Mouse (Mus musculus) hindbrain, embryonic 13.5 days (tissue): Measurements from ENCODE around the gene Msmb. TPM values are rescaled to one million over a fixed set of nuclear protein-coding genes. Genes with fewer than 3 reads are reported as not detected.
"Not testable (repeated sequence)": the region's sequence is repeated elsewhere in the genome, so short reads cannot be mapped to it uniquely, and the experiment has no call there.

ENCODE experiments used
- ATAC-seq: fragments of 200-750 bp; cut with Nextera tagmentation; 2 replicates; pipeline ENCODE4 v1.8.0; 2017; ENCODE audit warnings: moderate TSS enrichment; ENCODE audit not compliant: low FRiP score
- H3K27ac ChIP-seq: fragments of 300-500 bp; sonication (generic); 2 replicates; pipeline ENCODE4 v1.5.1; 2015; ENCODE audit warnings: inconsistent platforms, mild to moderate bottlenecking, moderate library complexity
- H3K27me3 ChIP-seq: fragments of 300-500 bp; sonication (generic); 2 replicates; pipeline ENCODE4 v1.6.1; 2015; ENCODE audit warnings: mild to moderate bottlenecking, inconsistent platforms
- H3K36me3 ChIP-seq: fragments of 300-500 bp; sonication (generic); 2 replicates; pipeline ENCODE4 v1.6.1; 2015; ENCODE audit warnings: mild to moderate bottlenecking, inconsistent platforms
- H3K4me1 ChIP-seq: fragments of 300-500 bp; sonication (generic); replicated peaks from 2 replicates; pipeline ENCODE4 v1.6.1; 2015; ENCODE audit warnings: inconsistent platforms
- H3K4me2 ChIP-seq: fragments of 300-500 bp; sonication (generic); 2 replicates; pipeline ENCODE4 v1.6.1; 2015; ENCODE audit warnings: inconsistent platforms, mild to moderate bottlenecking, moderate library complexity
- H3K4me3 ChIP-seq: fragments of 300-500 bp; sonication (generic); 2 replicates; pipeline ENCODE4 v1.5.1; 2015; ENCODE audit warnings: mild to moderate bottlenecking, inconsistent platforms
- H3K9ac ChIP-seq: fragments of 300-500 bp; sonication (generic); 2 replicates; pipeline ENCODE4 v1.6.1; 2015; ENCODE audit warnings: mild to moderate bottlenecking, inconsistent platforms
- H3K9me3 ChIP-seq: fragments of 300-500 bp; sonication (generic); 2 replicates; pipeline ENCODE4 v1.6.1; 2016; ENCODE audit warnings: inconsistent platforms
- WGBS: fragments of 180-500 bp; shearing (Covaris S2); methylation state at CpG from one replicate; pipeline ENCODE4 v1.1.7; 2015; 5-methylcytosine and 5-hydroxymethylcytosine counted together
- polyA plus RNA-seq: library from polyadenylated mRNA; unstranded; fragments of >200 nt; fragmentation: Nextera tagmentation; extraction: Ambion mirVana; gene quantifications from 2 replicates; pipeline ENCODE4 v1.2.1, GENCODE M21; 2015

Msmb gene
- not detected in 2 replicates for polyA plus RNA-seq

GRCm38 (mm10) chr14:32141723-32142122, at the start of gene Msmb:
Gene Msmb, plus strand, starts transcription at chr14:32142023.
- no peak within 1 kb of the TSS for H3K27ac ChIP-seq
- H3K9ac ChIP-seq = no peak within 1 kb of the TSS
- no peak within 1 kb of the TSS for H3K4me2 ChIP-seq
- H3K36me3 ChIP-seq = no peaks in the 10 kb centered on the region
- WGBS = 86% methylated on average over 5 of the region's 5 CpGs
- 0 out of 2 replicates have a peak, but pooled peaks cover 2% of the 10 kb centered on the region for H3K9me3 ChIP-seq
- ATAC-seq = no peak
- H3K4me1 ChIP-seq = no peaks in the 10 kb centered on the region
- H3K4me3 ChIP-seq = no peak within 1 kb of the TSS
- H3K27me3 ChIP-seq = 0 out of 2 replicates have a peak, but pooled peaks cover 4% of the 10 kb centered on the region

- ATAC-seq = no peak
- WGBS = 83% methylated on average over 1 of the region's 1 CpGs
- H3K27me3 ChIP-seq = no peaks in the 10 kb centered on the region
These were observed 48.8 kb upstream of the Msmb start for GRCm38 (mm10) chr14:32093018-32093417.

DNA sequence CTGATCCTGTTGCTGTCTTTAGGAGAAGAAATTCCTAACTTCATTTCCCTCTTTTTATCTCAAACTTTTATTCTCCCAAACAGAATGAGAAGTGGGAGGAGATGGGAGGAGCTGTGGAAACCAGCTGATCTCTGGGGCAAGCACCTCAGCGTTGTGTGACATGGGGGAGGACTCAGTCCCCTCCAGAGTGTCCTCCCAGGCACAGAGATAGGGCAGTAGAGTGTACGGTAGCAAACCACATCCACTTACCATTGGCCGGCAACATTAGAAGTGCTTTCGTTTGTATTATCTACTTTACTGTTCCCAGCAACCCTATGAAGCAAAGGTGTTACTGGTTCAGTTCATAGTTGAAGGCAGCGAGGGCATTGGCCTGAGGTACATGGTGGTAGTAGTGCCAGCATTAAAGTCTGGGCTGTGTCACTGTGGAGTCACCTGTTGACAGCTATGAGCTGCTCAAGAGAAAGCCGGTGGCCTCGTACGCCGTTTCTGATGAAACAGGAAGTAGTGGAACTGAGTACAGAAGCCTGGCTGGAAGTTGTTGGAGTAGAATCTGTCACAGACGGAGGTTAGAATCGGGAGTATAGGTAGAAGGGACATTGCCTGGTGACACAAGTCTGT, 48.2 kb upstream of the Msmb start:
- Histone ChIP-seq H3K4me3 (no peak overlapping the region), H3K4me2 (no peak overlapping the region), H3K27ac (no peak overlapping the region), H3K4me1 (no peaks in the 10 kb centered on the region), H3K36me3 (peaks cover 57% of the 10 kb centered on the region), H3K27me3 (no peaks in the 10 kb centered on the region), H3K9ac (no peak overlapping the region), H3K9me3 (no peaks in the 10 kb centered on the region)
- whole genome bisulfite sequencing = 95% methylated on average over 11 of the region's 11 CpGs
- ATAC-seq = no peak

More at GRCm38 (mm10) chr14:32093018-32093417, 48.8 kb upstream of the Msmb start:
- Histone ChIP-seq H3K9me3 (no peaks in the 10 kb centered on the region), H3K9ac (no peak overlapping the region), H3K4me2 (no peak overlapping the region), H3K4me3 (no peak overlapping the region), H3K36me3 (peaks cover 51% of the 10 kb centered on the region), H3K4me1 (no peaks in the 10 kb centered on the region), H3K27ac (no peak overlapping the region)

DNA sequence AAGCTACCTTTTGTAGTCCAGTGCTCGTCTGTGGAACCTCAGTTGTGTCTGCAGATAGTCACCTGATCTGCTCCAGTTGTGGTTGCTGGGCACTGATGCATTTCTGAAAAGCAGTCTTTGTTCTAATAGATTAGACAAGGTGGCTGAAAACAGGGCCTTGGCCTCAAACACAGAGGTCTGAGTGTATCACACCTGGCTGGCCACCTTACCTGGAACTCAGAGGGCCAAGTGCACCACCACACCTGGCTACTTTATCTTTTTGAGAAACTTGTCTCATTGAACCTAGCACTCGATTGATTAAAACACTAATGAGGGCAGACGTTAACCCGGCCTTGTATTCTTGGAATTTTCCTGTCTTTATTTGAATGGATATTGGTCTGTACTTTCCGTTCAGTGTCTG, 46.2 kb upstream of the Msmb start:
- H3K36me3 ChIP-seq = peaks cover 78% of the 10 kb centered on the region
- H3K4me3 ChIP-seq = no peak overlapping the region
- no peaks in the 10 kb centered on the region for H3K4me1 ChIP-seq
- H3K9me3 ChIP-seq = no peaks in the 10 kb centered on the region
- no peak overlapping the region for H3K4me2 ChIP-seq
- ATAC-seq = no peak
- H3K9ac ChIP-seq = no peak overlapping the region
- no peaks in the 10 kb centered on the region for H3K27me3 ChIP-seq
- no peak overlapping the region for H3K27ac ChIP-seq
- 87% methylated on average over 5 of the region's 5 CpGs for WGBS

- 94% methylated on average over 5 of the region's 5 CpGs for WGBS
- Histone ChIP-seq H3K36me3 (peaks cover 84% of the 10 kb centered on the region), H3K9ac (no peak overlapping the region), H3K9me3 (no peaks in the 10 kb centered on the region), H3K4me2 (no peak overlapping the region), H3K27ac (no peak overlapping the region), H3K27me3 (no peaks in the 10 kb centered on the region), H3K4me1 (no peaks in the 10 kb centered on the region), H3K4me3 (no peak overlapping the region)
- no peak for ATAC-seq
These were observed 45.1 kb upstream of the Msmb start for GRCm38 (mm10) chr14:32096740-32097139.

- H3K27me3 ChIP-seq = no peaks in the 10 kb centered on the region
- no peak overlapping the region for H3K9ac ChIP-seq
- no peak overlapping the region for H3K4me3 ChIP-seq
- no peak overlapping the region for H3K27ac ChIP-seq
- H3K9me3 ChIP-seq = no peaks in the 10 kb centered on the region
- H3K36me3 ChIP-seq = peaks cover 85% of the 10 kb centered on the region
- no peaks in the 10 kb centered on the region for H3K4me1 ChIP-seq
- no peak for ATAC-seq
- H3K4me2 ChIP-seq = no peak overlapping the region
- WGBS = 96% methylated on average over 7 of the region's 7 CpGs
These were observed 44.1 kb upstream of the Msmb start for GRCm38 (mm10) chr14:32097691-32098090.

- no peaks in the 10 kb centered on the region for H3K9me3 ChIP-seq
- WGBS = 97% methylated on average over 3 of the region's 3 CpGs
- no peak for ATAC-seq
- H3K4me1 ChIP-seq = no peaks in the 10 kb centered on the region
- no peak overlapping the region for H3K9ac ChIP-seq
- H3K4me3 ChIP-seq = no peak overlapping the region
- no peaks in the 10 kb centered on the region for H3K27me3 ChIP-seq
- no peak overlapping the region for H3K4me2 ChIP-seq
- peaks cover 82% of the 10 kb centered on the region for H3K36me3 ChIP-seq
- no peak overlapping the region for H3K27ac ChIP-seq
These were observed 42.9 kb upstream of the Msmb start for GRCm38 (mm10) chr14:32098951-32099350.

DNA sequence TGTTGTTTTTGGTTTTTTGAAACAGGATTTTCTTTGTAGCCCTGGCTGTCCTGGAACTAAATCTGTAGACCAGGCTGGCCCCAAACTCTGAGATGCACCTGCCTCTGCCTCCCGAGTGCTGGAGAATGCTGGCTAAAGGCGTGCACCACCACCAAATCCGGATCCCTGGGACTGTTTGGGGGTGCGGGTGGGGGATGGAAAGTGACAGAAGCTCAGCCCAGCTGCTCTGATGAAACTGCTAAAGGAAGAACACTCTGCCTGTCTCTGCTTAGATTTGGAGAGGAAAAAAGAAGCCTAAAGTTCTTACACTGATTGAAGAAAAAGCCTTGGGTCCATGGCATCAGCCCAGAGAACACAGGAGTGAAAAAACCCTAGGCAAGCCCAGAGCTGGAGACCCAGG, 38.3 kb upstream of the Msmb start:
- no peak for ATAC-seq
- Histone ChIP-seq H3K4me3 (no peak overlapping the region), H3K36me3 (peaks cover 46% of the 10 kb centered on the region), H3K4me1 (no peaks in the 10 kb centered on the region), H3K9me3 (no peaks in the 10 kb centered on the region), H3K4me2 (no peak overlapping the region), H3K9ac (no peak overlapping the region), H3K27me3 (no peaks in the 10 kb centered on the region), H3K27ac (no peak overlapping the region)
- 86% methylated on average over 4 of the region's 4 CpGs for WGBS

GRCm38 (mm10) chr14:32105663-32106062, 36.2 kb upstream of the Msmb start:
- Histone ChIP-seq H3K27ac (no peak overlapping the region), H3K4me3 (no peak overlapping the region), H3K36me3 (peaks cover 25% of the 10 kb centered on the region), H3K4me2 (no peak overlapping the region), H3K9me3 (no peaks in the 10 kb centered on the region), H3K9ac (no peak overlapping the region), H3K4me1 (no peaks in the 10 kb centered on the region), H3K27me3 (no peaks in the 10 kb centered on the region)
- 60% methylated on average over 7 of the region's 7 CpGs for WGBS
- no peak for ATAC-seq

DNA sequence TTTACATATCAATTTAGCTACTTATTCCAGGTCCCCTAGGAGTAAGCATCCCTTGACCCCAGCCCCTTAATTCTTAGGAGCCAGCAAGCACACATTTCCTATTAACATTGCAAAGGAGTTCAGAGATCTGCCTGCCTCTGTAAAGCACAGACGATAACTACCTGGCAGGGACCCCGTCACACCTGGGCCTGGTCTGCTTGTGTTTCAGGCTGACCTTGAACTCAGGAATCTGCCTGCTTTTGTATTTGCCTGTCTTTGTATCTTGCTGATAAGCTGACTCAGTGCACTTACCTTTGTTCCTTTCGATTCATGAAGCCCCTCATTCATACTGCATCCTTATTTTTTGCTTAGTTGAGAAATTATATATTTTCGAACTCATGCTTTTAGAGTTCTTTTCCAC, 34.9 kb upstream of the Msmb start:
- 86% methylated on average over 4 of the region's 4 CpGs for WGBS
- no peaks in the 10 kb centered on the region for H3K27me3 ChIP-seq
- H3K4me1 ChIP-seq = no peaks in the 10 kb centered on the region
- no peak overlapping the region for H3K4me2 ChIP-seq
- H3K9me3 ChIP-seq = no peaks in the 10 kb centered on the region
- no peak overlapping the region for H3K4me3 ChIP-seq
- ATAC-seq = no peak
- no peak overlapping the region for H3K27ac ChIP-seq
- H3K9ac ChIP-seq = no peak overlapping the region
- peaks cover 17% of the 10 kb centered on the region for H3K36me3 ChIP-seq

- H3K9ac ChIP-seq, H3K4me3 ChIP-seq, H3K27me3 ChIP-seq, H3K4me1 ChIP-seq, H3K9me3 ChIP-seq, H3K27ac ChIP-seq, H3K36me3 ChIP-seq, H3K4me2 ChIP-seq, ATAC-seq: not testable (repeated sequence)
- WGBS = 94% methylated on average over 10 of the region's 10 CpGs
These were observed 29.7 kb upstream of the Msmb start for GRCm38 (mm10) chr14:32112124-32112523.

- H3K27ac ChIP-seq = no peak overlapping the region
- H3K9ac ChIP-seq = no peak overlapping the region
- H3K36me3 ChIP-seq = no peaks in the 10 kb centered on the region
- ATAC-seq = no peak
- H3K4me1 ChIP-seq = no peaks in the 10 kb centered on the region
- H3K9me3 ChIP-seq = no peaks in the 10 kb centered on the region
- no peak overlapping the region for H3K4me3 ChIP-seq
- 78% methylated on average over 11 of the region's 11 CpGs for WGBS
- no peak overlapping the region for H3K4me2 ChIP-seq
- no peaks in the 10 kb centered on the region for H3K27me3 ChIP-seq
These were observed 20.6 kb upstream of the Msmb start for GRCm38 (mm10) chr14:32120940-32121919.
